Mouse (Mus musculus) heart, embryonic 11.5 days (tissue): ENCODE data around the gene Tep1. TPM values are rescaled to one million over a fixed set of nuclear protein-coding genes. Genes with fewer than 3 reads are reported as not detected.
A peak's percentile ranks its signal among the peaks of the same experiment; 100 is the strongest.

Experiments
- ATAC-seq: fragments of 200-750 bp; cut with Nextera tagmentation; replicated peaks from 2 replicates; pipeline ENCODE4 v1.8.0; 2017; ENCODE audit warnings: moderate library complexity; ENCODE audit not compliant: insufficient number of reproducible peaks, low FRiP score, low TSS enrichment
- H3K27ac ChIP-seq: fragments of 300-500 bp; sonication (generic); 2 replicates; pipeline ENCODE4 v1.5.1; 2014; ENCODE audit warnings: mild to moderate bottlenecking, low read depth, low read length
- H3K27me3 ChIP-seq: fragments of 300-500 bp; sonication (generic); 2 replicates; pipeline ENCODE4 v1.6.1; 2014; ENCODE audit warnings: mild to moderate bottlenecking, low read length, mixed read lengths; ENCODE audit not compliant: control insufficient read depth, insufficient read depth
- H3K36me3 ChIP-seq: fragments of 300-500 bp; sonication (generic); 2 replicates; pipeline ENCODE4 v1.6.1; 2014; ENCODE audit warnings: mild to moderate bottlenecking, low read length, moderate library complexity, mixed read lengths; ENCODE audit not compliant: control insufficient read depth, insufficient read depth
- H3K4me1 ChIP-seq: fragments of 300-500 bp; sonication (generic); 2 replicates; pipeline ENCODE4 v1.6.1; 2014; ENCODE audit warnings: low read length; ENCODE audit not compliant: control insufficient read depth, insufficient read depth
- H3K4me2 ChIP-seq: fragments of 300-500 bp; sonication (generic); 2 replicates; pipeline ENCODE4 v1.6.1; 2014; ENCODE audit warnings: mild to moderate bottlenecking, moderate library complexity
- H3K4me3 ChIP-seq: fragments of 300-500 bp; sonication (generic); 2 replicates; pipeline ENCODE4 v1.5.1; 2014; ENCODE audit warnings: low read depth, low read length
- H3K9ac ChIP-seq: fragments of 300-500 bp; sonication (generic); 2 replicates; pipeline ENCODE4 v1.6.1; 2014; ENCODE audit warnings: mild to moderate bottlenecking, low read depth, low read length, moderate library complexity
- H3K9me3 ChIP-seq: fragments of 300-500 bp; sonication (generic); replicated peaks from 2 replicates; pipeline ENCODE4 v1.6.1; 2016; ENCODE audit warnings: low read length; ENCODE audit not compliant: control insufficient read depth
- WGBS: fragments of 180-500 bp; shearing (Covaris S2); extraction: QIAGEN DNeasy Blood & Tissue Kit; methylation state at CpG from one replicate; pipeline ENCODE4 v1.1.7; 2014; ENCODE audit not compliant: insufficient replicate concordance; 5-methylcytosine and 5-hydroxymethylcytosine counted together
- polyA plus RNA-seq: library from polyadenylated mRNA; unstranded; fragments of >200 nt; fragmentation: Nextera tagmentation; extraction: Ambion mirVana; gene quantifications from 2 replicates; pipeline ENCODE4 v1.2.1, GENCODE M21; 2014

Gene Tep1
- polyA plus RNA-seq, 1 experiment from 2014 or later = 4.4 TPM

DNA sequence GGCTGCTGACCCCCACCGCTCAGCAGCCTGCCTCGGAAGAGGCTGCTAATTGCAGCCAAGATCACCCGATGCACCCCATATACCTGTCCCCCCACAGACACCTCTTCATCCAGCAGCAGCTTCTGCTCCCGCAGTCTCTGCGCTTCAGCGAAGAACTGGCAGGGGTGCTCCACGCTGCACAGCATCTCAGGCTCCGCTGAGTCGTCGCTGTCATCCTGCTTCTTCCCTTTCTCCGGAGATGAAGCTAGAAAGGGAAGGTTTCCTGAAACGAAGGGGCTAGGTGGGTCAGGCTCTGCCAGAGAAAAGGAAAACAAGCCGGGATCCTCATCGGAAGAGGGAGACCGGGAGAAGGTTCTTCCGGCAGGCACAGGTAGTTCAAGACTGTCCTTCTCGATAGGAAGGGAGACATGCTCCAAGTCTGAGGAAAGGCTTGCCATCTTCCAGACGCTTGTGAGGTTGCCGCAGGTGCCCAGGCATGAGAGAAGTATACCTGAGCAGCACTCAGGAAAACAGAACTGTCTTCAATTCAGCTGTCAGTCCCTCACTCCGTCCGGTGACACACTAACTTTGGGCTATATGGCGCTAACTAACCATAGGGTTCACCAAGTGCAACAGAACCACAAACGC is 26.5 kb upstream of the Tep1 start:
- Histone ChIP-seq H3K27ac (no peak overlapping the region), H3K4me2 (peak overlapping the region; percentile 92), H3K4me3 (peak overlapping the region; percentile 48), H3K27me3 (peaks cover 3% of the 10 kb centered on the region; the same call in 1 of the 2 replicates), H3K9ac (peak overlapping the region; percentile 63), H3K36me3 (no peaks in the 10 kb centered on the region), H3K4me1 (0 out of 2 replicates have a peak, but pooled peaks cover 9% of the 10 kb centered on the region), H3K9me3 (no peaks in the 10 kb centered on the region)
- no peak for ATAC-seq
- WGBS = 18% methylated on average over 23 of the region's 23 CpGs

DNA sequence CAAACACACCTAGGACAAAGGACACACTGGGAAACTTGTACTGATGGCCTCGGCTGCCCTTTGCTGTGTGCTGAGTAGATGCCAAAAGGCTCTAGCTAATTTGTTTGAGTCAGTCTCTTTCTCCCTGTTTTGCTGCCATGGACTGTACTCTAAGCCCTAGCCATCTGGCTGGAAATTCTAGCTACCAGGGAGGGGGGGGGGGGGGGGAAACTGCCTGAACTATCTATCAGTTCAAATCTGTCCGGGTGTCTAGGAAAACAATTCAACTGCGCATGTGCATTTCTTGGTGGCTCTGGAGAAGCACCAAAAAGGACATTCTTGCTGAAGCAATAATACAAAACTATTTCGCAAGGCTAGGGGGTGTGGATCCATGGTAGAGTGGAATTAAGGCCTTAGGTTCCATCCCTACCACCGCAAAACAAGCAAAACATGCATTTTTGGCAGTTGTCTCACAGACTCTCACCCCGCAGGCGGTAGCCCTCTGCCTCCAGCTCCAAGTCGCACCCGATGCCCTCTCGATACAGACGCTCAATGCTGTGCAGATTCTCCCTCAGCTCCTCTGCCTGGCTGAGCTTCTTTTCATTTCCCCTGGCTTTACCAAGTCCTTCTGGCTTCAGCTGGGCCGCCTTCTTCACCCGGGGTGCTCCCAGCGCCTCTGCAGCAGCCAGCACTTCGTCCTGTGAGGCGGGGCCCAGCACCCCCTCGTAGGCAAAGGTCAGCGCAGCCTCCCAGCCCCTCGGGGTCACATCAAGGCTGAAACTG is 25.8 kb upstream of the Tep1 start:
- ATAC-seq = no peak
- 16% methylated on average over 19 of the region's 19 CpGs for WGBS
- peaks cover 3% of the 10 kb centered on the region; the same call in 1 of the 2 replicates for H3K27me3 ChIP-seq
- peak overlapping the region; percentile 48 for H3K4me3 ChIP-seq
- H3K27ac ChIP-seq = no peak overlapping the region
- no peaks in the 10 kb centered on the region for H3K36me3 ChIP-seq
- peak overlapping the region; percentile 63 for H3K9ac ChIP-seq
- 0 out of 2 replicates have a peak, but pooled peaks cover 9% of the 10 kb centered on the region for H3K4me1 ChIP-seq
- H3K4me2 ChIP-seq = peak overlapping the region; percentile 92
- H3K9me3 ChIP-seq = no peaks in the 10 kb centered on the region

DNA sequence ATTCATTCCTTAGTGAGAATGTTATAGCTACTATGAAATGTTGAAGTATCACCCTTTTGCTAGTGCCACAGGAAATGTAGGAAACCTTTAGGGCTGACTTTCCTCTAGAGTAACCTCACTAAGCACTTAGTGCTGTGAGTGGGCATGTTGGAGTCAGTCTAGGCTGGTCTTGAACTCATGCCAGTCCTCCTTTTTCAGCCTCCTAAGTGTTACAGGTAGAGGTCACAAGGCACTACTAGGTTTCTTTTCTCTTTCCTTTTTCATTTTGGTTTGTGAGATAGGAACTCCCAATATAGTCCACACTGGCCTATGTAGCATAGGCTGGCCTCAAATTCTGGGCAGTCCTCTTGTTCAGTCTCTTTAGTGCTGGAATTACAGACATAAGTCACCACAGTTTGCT is 25.0 kb upstream of the Tep1 start:
- no peak overlapping the region for H3K4me3 ChIP-seq
- H3K4me1 ChIP-seq = 0 out of 2 replicates have a peak, but pooled peaks cover 9% of the 10 kb centered on the region
- no peak overlapping the region for H3K9ac ChIP-seq
- no peaks in the 10 kb centered on the region for H3K9me3 ChIP-seq
- H3K27ac ChIP-seq = no peak overlapping the region
- H3K27me3 ChIP-seq = peaks cover 3% of the 10 kb centered on the region; the same call in 1 of the 2 replicates
- H3K36me3 ChIP-seq = no peaks in the 10 kb centered on the region
- ATAC-seq = no peak
- no peak overlapping the region for H3K4me2 ChIP-seq

DNA sequence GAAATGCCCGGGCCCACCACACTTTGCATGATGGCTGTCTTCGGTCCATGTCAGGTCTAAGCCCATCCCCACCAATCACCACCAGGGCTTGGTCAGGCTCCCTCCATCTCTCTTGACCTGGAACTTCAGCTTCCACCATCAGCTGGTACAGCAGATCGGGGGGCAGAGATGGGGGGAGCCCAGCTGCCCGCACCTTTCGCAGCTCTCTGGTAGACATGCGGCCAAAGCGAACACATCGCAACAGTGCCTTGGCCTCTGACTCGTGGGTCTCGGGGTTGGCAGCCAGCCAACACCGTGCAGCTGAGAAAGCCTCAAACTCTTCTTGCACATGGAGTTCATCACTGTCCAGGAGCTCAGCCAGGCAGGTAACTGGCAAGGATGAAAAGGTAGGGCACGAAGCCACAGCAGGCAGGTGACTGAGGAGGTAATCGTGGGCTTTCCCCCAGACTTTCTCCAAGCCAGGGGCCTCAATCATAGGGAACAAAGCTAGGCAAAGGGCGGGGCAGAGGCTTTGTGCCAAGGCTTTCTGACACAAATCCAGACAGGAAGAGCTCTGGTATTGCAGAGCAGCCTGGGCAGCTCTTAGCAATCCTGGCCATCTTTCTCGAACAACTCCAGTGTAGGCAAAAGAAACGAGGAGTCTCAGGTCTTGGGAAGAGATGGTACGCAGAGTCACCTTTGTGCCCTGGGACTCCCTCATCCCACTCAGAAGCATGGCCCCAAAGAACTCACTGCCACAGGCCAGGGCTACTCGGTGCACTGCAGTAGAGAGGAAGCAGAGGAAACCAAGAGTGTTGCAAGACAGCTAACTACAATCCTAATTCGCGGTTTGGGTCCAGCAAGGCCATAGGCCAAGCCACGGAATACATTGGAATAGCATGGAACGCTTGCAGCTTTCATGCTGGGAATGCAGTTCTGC is 22.4 kb upstream of the Tep1 start:
- Histone ChIP-seq H3K4me3 (no peak overlapping the region), H3K27me3 (peaks cover 3% of the 10 kb centered on the region; the same call in 1 of the 2 replicates), H3K4me1 (0 out of 2 replicates have a peak, but pooled peaks cover 9% of the 10 kb centered on the region), H3K36me3 (no peaks in the 10 kb centered on the region), H3K9ac (no peak overlapping the region), H3K4me2 (no peak overlapping the region), H3K9me3 (no peaks in the 10 kb centered on the region), H3K27ac (no peak overlapping the region)
- 76% methylated on average over 22 of the region's 22 CpGs for WGBS
- 0 out of 2 replicates have a peak, but pooled peaks have one; percentile 35 for ATAC-seq

DNA sequence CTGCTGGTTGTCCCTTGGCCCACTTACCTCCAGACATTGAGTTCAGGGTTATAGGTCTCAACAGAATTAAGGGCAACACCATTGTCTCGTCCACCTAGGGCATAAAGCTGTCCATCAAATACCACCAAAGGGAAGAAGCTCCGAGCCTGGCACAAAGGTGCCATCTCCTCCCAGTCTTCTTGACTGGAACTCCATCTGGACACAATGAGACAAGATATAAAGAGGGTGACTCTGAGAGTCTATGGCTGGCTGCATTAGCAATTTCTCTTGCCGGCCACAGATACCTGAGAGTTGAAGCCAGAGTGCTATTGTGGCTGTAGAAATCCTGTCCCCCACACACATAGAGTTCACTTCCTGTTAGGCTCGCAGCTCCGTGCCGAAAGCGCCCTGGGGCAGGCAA is 21.7 kb upstream of the Tep1 start:
- H3K9me3 ChIP-seq = no peaks in the 10 kb centered on the region
- H3K27ac ChIP-seq = no peak overlapping the region
- H3K4me3 ChIP-seq = no peak overlapping the region
- H3K27me3 ChIP-seq = peaks cover 3% of the 10 kb centered on the region; the same call in 1 of the 2 replicates
- H3K4me1 ChIP-seq = 0 out of 2 replicates have a peak, but pooled peaks cover 8% of the 10 kb centered on the region
- WGBS = 86% methylated on average over 7 of the region's 7 CpGs
- H3K9ac ChIP-seq = no peak overlapping the region
- no peak overlapping the region for H3K4me2 ChIP-seq
- H3K36me3 ChIP-seq = no peaks in the 10 kb centered on the region
- ATAC-seq = no peak

DNA sequence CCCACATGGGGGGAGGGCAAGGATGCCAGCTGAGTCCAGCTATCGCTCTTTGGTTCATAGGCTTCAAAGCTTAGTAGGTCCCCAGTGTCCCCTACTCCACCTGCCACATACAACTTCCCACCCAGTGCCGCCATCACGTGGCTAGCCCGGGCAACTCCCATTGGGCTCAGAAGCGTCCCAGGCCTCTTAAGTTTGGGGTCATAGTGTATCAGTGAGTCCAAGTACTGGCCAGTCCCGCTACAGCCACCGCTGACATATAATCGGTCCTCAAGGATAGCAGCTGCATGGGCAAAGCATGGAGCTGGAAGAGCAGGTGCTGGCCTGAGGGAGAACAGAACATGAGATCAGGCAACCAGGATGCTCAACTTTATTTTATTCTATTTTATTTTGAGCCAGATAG is 21.3 kb upstream of the Tep1 start:
- WGBS = 89% methylated on average over 8 of the region's 8 CpGs
- Histone ChIP-seq H3K4me3 (no peak overlapping the region), H3K27me3 (peaks cover 2% of the 10 kb centered on the region; the same call in 1 of the 2 replicates), H3K4me2 (no peak overlapping the region), H3K27ac (no peak overlapping the region), H3K9ac (no peak overlapping the region), H3K9me3 (no peaks in the 10 kb centered on the region), H3K36me3 (no peaks in the 10 kb centered on the region), H3K4me1 (0 out of 2 replicates have a peak, but pooled peaks cover 4% of the 10 kb centered on the region)
- no peak for ATAC-seq

DNA sequence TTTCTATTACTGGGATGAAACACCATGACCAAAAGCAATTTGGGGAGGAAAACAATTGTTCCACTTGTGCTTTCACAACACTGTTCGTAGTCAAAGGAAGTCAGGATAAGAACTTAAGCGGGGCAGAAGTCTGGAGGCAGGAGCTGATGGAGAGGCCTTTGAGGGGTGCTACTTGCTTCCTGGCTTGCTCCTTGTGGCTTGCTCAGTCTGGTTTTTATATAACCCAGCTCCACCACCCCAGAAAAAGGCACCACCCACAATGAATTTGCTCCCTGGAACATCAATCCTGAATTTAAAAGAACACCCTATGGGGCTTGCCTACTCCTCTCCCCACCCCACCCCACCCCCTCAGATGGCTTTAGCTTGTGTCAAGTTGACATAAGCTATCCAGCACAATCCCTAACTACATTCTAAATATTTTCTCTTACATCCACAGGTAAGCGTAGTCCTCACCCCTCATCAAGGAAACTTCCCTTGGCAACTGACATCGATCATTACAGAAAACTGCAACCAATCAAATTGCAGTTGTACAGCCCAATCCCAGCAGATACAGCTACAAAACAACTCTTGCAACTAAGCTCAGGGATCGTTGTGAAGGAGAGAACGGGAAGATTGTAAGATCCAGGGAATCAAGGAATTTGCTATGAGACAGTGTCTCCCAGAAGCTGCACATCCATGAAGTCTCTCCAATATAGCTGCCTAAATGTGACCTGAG is 6.0 kb upstream of the Tep1 start:
- H3K4me3 ChIP-seq = no peak overlapping the region
- no peaks in the 10 kb centered on the region for H3K4me1 ChIP-seq
- no peaks in the 10 kb centered on the region for H3K27me3 ChIP-seq
- H3K27ac ChIP-seq = no peak overlapping the region
- H3K4me2 ChIP-seq = no peak overlapping the region
- no peak for ATAC-seq
- no peaks in the 10 kb centered on the region; the same call in 1 of the 2 replicates for H3K36me3 ChIP-seq
- 80% methylated on average over 6 of the region's 6 CpGs for WGBS
- no peak overlapping the region for H3K9ac ChIP-seq
- H3K9me3 ChIP-seq = no peaks in the 10 kb centered on the region
